Mouse (Mus musculus) ES-Bruce4 (cell line): ENCODE results near the gene Immp2l. TPM values are rescaled to one million over a fixed set of nuclear protein-coding genes. Genes with fewer than 3 reads are reported as not detected.

ENCODE experiments used
- H3K27ac ChIP-seq: 2 replicates; pipeline ENCODE4 v1.5.1; 2012; ENCODE audit warnings: low read length, inconsistent platforms; ENCODE audit not compliant: insufficient read depth
- H3K27me3 ChIP-seq: 2 replicates; pipeline ENCODE4 v1.6.1; 2012; ENCODE audit warnings: mild to moderate bottlenecking, low read length, inconsistent platforms; ENCODE audit not compliant: control insufficient read depth, poor library complexity, insufficient read depth, severe bottlenecking
- H3K36me3 ChIP-seq: 2 replicates; pipeline ENCODE4 v1.6.1; 2012; ENCODE audit warnings: inconsistent platforms, mild to moderate bottlenecking, low read length, moderate library complexity; ENCODE audit not compliant: control insufficient read depth, poor library complexity, insufficient read depth, severe bottlenecking
- H3K4me1 ChIP-seq: one replicate; pipeline ENCODE4 v1.8.1; 2011; ENCODE audit warnings: low read length; ENCODE audit not compliant: control insufficient read depth, insufficient read depth
- H3K4me3 ChIP-seq: 2 replicates; pipeline ENCODE4 v1.5.1; 2011; ENCODE audit warnings: low read depth, mild to moderate bottlenecking, low read length
- H3K9ac ChIP-seq: 2 replicates; pipeline ENCODE4 v1.6.1; 2012; ENCODE audit warnings: low read depth, mild to moderate bottlenecking, inconsistent platforms; ENCODE audit not compliant: poor library complexity, severe bottlenecking
- H3K9me3 ChIP-seq: replicated peaks from 2 replicates; pipeline ENCODE4 v1.6.1; 2012; ENCODE audit warnings: mild to moderate bottlenecking, low read length, inconsistent platforms; ENCODE audit not compliant: control insufficient read depth, poor library complexity, insufficient read depth, severe bottlenecking
- CTCF ChIP-seq: IDR thresholded peaks from one replicate; pipeline ENCODE4 v1.8.1; 2011; ENCODE audit warnings: low read depth, low read length
- EP300 ChIP-seq: IDR thresholded peaks from 2 replicates; pipeline ENCODE4 v1.6.1; 2011; ENCODE audit warnings: low read depth, low read length; ENCODE audit not compliant: insufficient read depth
- POLR2A ChIP-seq: IDR thresholded peaks from one replicate; pipeline ENCODE4 v1.8.1; 2011; ENCODE audit warnings: low read length; ENCODE audit not compliant: insufficient read depth
- polyA plus RNA-seq: library from polyadenylated mRNA; stranded (reverse); fragments of >200 nt; gene quantifications from 2 replicates; pipeline ENCODE4 v1.2.4, GENCODE M21; 2011; ENCODE audit warnings: low read depth; ENCODE audit not compliant: missing spikeins, insufficient read depth, insufficient read length

Immp2l gene
- polyA plus RNA-seq, 1 experiment = 15.5 TPM

- Histone ChIP-seq H3K9ac (no peak overlapping the region), H3K27me3 (no peaks in the 10 kb centered on the region), H3K27ac (peak overlapping the region; percentile 83), H3K4me1 (peaks cover 12% of the 10 kb centered on the region), H3K9me3 (no peaks in the 10 kb centered on the region), H3K36me3 (no peaks in the 10 kb centered on the region), H3K4me3 (no peak overlapping the region)
- peak; percentile 88 for TF ChIP-seq EP300
- no peak for TF ChIP-seq POLR2A
Observed at GRCm38 (mm10) chr12:41727221-41727620, 703.3 kb downstream of the Immp2l start.

DNA sequence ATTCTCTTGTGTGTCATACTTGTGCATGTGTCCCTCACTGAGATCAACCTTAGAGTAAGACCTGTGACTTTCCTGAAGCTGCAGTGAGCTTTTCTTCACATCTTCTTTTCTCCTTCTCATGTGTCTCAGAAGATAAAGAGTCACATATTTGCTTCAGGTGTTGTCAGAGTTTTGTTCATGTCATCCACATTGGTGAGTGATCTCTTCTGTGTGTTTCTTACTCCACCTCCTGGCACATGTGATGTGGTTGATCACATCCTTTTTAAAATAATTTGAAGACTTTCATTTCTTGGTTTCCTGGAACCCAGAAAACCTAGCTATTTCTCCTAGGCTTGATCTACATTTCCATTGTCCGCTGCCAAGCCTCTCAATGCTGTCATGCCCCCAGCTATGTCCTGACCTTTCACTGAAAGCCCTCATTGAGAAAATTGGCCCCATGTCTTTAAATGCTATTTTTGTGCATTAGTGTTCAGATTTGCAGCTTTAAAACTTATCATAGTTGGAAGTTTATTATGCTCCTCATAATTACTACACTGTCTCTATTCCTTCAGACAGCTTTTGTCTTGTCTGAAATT lies 704.0 kb downstream of the Immp2l start:
- no peak overlapping the region for H3K9ac ChIP-seq
- H3K27ac ChIP-seq = peak overlapping the region; percentile 93

DNA sequence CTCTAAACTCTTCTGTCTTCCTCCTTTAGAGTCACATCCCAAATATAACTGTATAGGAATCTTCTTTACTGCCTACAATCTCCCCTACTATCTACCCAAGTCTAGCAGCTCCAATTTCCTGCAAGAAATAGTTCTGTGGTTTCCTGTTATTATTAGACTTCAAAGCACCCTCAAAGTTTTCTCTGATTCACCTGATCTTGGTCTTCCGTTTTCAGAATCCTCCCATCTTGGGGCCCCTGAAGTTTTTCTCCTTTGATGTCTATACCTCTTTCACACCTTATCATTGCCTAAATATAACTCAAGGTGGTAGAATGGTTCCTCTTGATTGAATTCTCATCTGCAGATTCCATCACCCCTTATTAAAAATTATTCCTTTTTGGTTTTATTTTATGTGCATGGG lies 704.6 kb downstream of the Immp2l start:
- no peak for TF ChIP-seq CTCF
- TF ChIP-seq POLR2A = no peak
- no peak for TF ChIP-seq EP300
- Histone ChIP-seq H3K27me3 (no peaks in the 10 kb centered on the region), H3K4me3 (no peak overlapping the region), H3K4me1 (peaks cover 12% of the 10 kb centered on the region), H3K9me3 (0 out of 2 replicates have a peak, but pooled peaks cover 3% of the 10 kb centered on the region), H3K27ac (peak overlapping the region; percentile 61; the same call in 1 of the 2 replicates), H3K9ac (no peak overlapping the region), H3K36me3 (no peaks in the 10 kb centered on the region)

More for the DNA sequence above, 704.0 kb downstream of the Immp2l start:
- no peak overlapping the region for H3K4me3 ChIP-seq
- peaks cover 12% of the 10 kb centered on the region for H3K4me1 ChIP-seq
- TF ChIP-seq EP300 = peak; percentile 68; the same call in 1 of the 2 replicates
- TF ChIP-seq CTCF = no peak
- TF ChIP-seq POLR2A = no peak
- no peaks in the 10 kb centered on the region for H3K36me3 ChIP-seq
- 0 out of 2 replicates have a peak, but pooled peaks cover 3% of the 10 kb centered on the region for H3K9me3 ChIP-seq
- no peaks in the 10 kb centered on the region for H3K27me3 ChIP-seq

- Histone ChIP-seq H3K27me3 (no peaks in the 10 kb centered on the region), H3K9me3 (0 out of 2 replicates have a peak, but pooled peaks cover 3% of the 10 kb centered on the region), H3K9ac (no peak overlapping the region), H3K4me3 (no peak overlapping the region), H3K4me1 (peaks cover 12% of the 10 kb centered on the region), H3K36me3 (no peaks in the 10 kb centered on the region), H3K27ac (peak overlapping the region; percentile 91)
- TF ChIP-seq CTCF = no peak
- TF ChIP-seq EP300 = peak; percentile 99
Observed at GRCm38 (mm10) chr12:41729780-41730179, 705.9 kb downstream of the Immp2l start.

- H3K27me3 ChIP-seq = no peaks in the 10 kb centered on the region
- H3K36me3 ChIP-seq = no peaks in the 10 kb centered on the region
- no peak overlapping the region for H3K27ac ChIP-seq
- H3K4me3 ChIP-seq = no peak overlapping the region
- H3K9me3 ChIP-seq = 0 out of 2 replicates have a peak, but pooled peaks cover 3% of the 10 kb centered on the region
- no peak for TF ChIP-seq POLR2A
- TF ChIP-seq EP300 = no peak
- TF ChIP-seq CTCF = no peak
- H3K4me1 ChIP-seq = peaks cover 4% of the 10 kb centered on the region
- H3K9ac ChIP-seq = no peak overlapping the region
Observed at GRCm38 (mm10) chr12:41733168-41733567, 709.3 kb downstream of the Immp2l start.

- no peak for TF ChIP-seq EP300
- no peak for TF ChIP-seq CTCF
- TF ChIP-seq POLR2A = no peak
- no peaks in the 10 kb centered on the region; the same call in 1 of the 2 replicates for H3K9me3 ChIP-seq
- no peaks in the 10 kb centered on the region for H3K4me1 ChIP-seq
- no peak overlapping the region for H3K4me3 ChIP-seq
- H3K36me3 ChIP-seq = no peaks in the 10 kb centered on the region
- no peak overlapping the region for H3K9ac ChIP-seq
- H3K27me3 ChIP-seq = no peaks in the 10 kb centered on the region
- no peak overlapping the region for H3K27ac ChIP-seq
Observed at GRCm38 (mm10) chr12:41742887-41743286, 719.0 kb downstream of the Immp2l start.
